Mouse (Mus musculus): ENCODE measurements around the gene Fgfr2. TPM values are rescaled to one million over a fixed set of nuclear protein-coding genes. Genes with fewer than 3 reads are reported as not detected.

Gene Fgfr2
- polyA plus RNA-seq, 1 experiment from 2014 or later, result 93.4 TPM

DNA sequence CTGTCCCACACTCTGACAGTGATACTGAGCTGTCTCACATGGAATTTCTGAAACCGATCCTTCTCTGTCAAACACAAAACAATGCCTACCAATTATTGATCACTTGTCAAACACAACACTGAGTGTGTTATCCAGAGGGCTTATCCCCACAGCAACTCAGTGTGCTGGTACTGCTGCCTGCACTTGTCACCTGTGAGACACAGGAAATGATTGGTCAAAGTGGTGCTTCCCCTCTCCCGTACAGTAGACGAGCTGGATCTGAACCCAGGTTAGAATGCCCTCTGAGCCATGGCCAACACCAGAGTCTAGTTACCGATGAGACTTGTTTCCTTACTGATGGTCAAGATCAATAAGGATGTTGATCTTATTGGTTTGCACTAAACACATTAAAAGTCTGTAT lies 2321.3 kb downstream of the Fgfr2 start:
- WGBS, result 84% methylated on average over 4 of the region's 4 CpGs
- H3K4me3 ChIP-seq (replicated peaks; ENCODE audit: low read length), result no peak overlapping the region

GRCm38 (mm10) chr7:130800681-130801080 lies 2322.5 kb downstream of the Fgfr2 start:
- Histone ChIP-seq H3K27me3 (ENCODE audit: control insufficient read depth, insufficient read depth, low read length) (no peaks in the 10 kb centered on the region), H3K36me3 (ENCODE audit: control insufficient read depth, insufficient read depth, low read length) (no peaks in the 10 kb centered on the region), H3K9me3 (replicated peaks; ENCODE audit: control insufficient read depth, low read length) (no peaks in the 10 kb centered on the region), H3K4me1 (ENCODE audit: control insufficient read depth, insufficient read depth, low read length) (0 out of 2 replicates have a peak, but pooled peaks cover 5% of the 10 kb centered on the region), H3K9ac (ENCODE audit: low read length) (no peak overlapping the region), H3K4me3 (replicated peaks; ENCODE audit: low read length) (no peak overlapping the region), H3K27ac (ENCODE audit: low read length) (peak overlapping the region; percentile 12; the same call in 1 of the 2 replicates), H3K4me2 (ENCODE audit: low read depth, low read length) (no peak overlapping the region)
- ATAC-seq (ENCODE audit: insufficient read depth, low FRiP score), result no peak
- 32% methylated on average over 4 of the region's 4 CpGs for WGBS

More for the DNA sequence above, 2321.3 kb downstream of the Fgfr2 start:
- Histone ChIP-seq H3K9ac (ENCODE audit: low read length) (no peak overlapping the region), H3K9me3 (replicated peaks; ENCODE audit: control insufficient read depth, low read length) (no peaks in the 10 kb centered on the region), H3K27me3 (ENCODE audit: control insufficient read depth, insufficient read depth, low read length) (no peaks in the 10 kb centered on the region), H3K4me2 (ENCODE audit: low read depth, low read length) (no peak overlapping the region), H3K27ac (ENCODE audit: low read length) (no peak overlapping the region), H3K4me1 (ENCODE audit: control insufficient read depth, insufficient read depth, low read length) (0 out of 2 replicates have a peak, but pooled peaks cover 5% of the 10 kb centered on the region), H3K36me3 (ENCODE audit: control insufficient read depth, insufficient read depth, low read length) (no peaks in the 10 kb centered on the region)
- no peak for ATAC-seq (ENCODE audit: insufficient read depth, low FRiP score)

DNA sequence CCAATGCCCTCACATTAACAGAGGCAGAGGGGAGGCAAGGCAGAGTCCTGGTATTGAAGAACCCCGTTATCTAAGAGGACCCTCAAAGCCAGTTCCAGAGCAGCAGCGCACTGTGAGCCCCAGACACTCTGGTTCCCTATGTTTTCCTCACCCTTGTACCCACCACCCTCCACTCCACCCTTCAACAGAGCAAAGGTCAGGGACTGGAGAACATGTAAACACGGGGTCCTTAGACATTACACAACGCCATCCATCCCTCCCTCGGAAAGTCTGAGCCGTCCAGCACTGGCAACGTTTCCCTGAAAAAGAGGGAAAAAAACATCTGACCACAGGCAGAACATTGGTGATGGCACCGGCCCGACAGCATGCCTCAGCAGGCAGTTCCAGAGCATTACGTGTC lies 2323.7 kb downstream of the Fgfr2 start:
- no peak for ATAC-seq (ENCODE audit: insufficient read depth, low FRiP score)
- WGBS, result 62% methylated on average over 10 of the region's 10 CpGs

GRCm38 (mm10) chr7:130797524-130797923 lies 2325.6 kb downstream of the Fgfr2 start:
- Histone ChIP-seq H3K4me1 (ENCODE audit: control insufficient read depth, insufficient read depth, low read length) (0 out of 2 replicates have a peak, but pooled peaks cover 5% of the 10 kb centered on the region), H3K9me3 (replicated peaks; ENCODE audit: control insufficient read depth, low read length) (no peaks in the 10 kb centered on the region), H3K4me3 (replicated peaks; ENCODE audit: low read length) (no peak overlapping the region), H3K36me3 (ENCODE audit: control insufficient read depth, insufficient read depth, low read length) (no peaks in the 10 kb centered on the region), H3K9ac (ENCODE audit: low read length) (no peak overlapping the region), H3K27ac (ENCODE audit: low read length) (no peak overlapping the region), H3K4me2 (ENCODE audit: low read depth, low read length) (no peak overlapping the region), H3K27me3 (ENCODE audit: control insufficient read depth, insufficient read depth, low read length) (no peaks in the 10 kb centered on the region)
- no peak for ATAC-seq (ENCODE audit: insufficient read depth, low FRiP score)
- 90% methylated on average over 6 of the region's 6 CpGs for WGBS

More for the DNA sequence above, 2323.7 kb downstream of the Fgfr2 start:
- H3K27ac ChIP-seq (ENCODE audit: low read length), result no peak overlapping the region
- no peaks in the 10 kb centered on the region for H3K9me3 ChIP-seq (replicated peaks; ENCODE audit: control insufficient read depth, low read length)
- no peak overlapping the region for H3K4me3 ChIP-seq (replicated peaks; ENCODE audit: low read length)
- H3K36me3 ChIP-seq (ENCODE audit: control insufficient read depth, insufficient read depth, low read length), result no peaks in the 10 kb centered on the region
- H3K9ac ChIP-seq (ENCODE audit: low read length), result no peak overlapping the region
- no peak overlapping the region for H3K4me2 ChIP-seq (ENCODE audit: low read depth, low read length)
- H3K27me3 ChIP-seq (ENCODE audit: control insufficient read depth, insufficient read depth, low read length), result no peaks in the 10 kb centered on the region
- 0 out of 2 replicates have a peak, but pooled peaks cover 5% of the 10 kb centered on the region for H3K4me1 ChIP-seq (ENCODE audit: control insufficient read depth, insufficient read depth, low read length)

GRCm38 (mm10) chr7:130796786-130797185 lies 2326.4 kb downstream of the Fgfr2 start:
- H3K27me3 ChIP-seq (ENCODE audit: control insufficient read depth, insufficient read depth, low read length), result no peaks in the 10 kb centered on the region
- no peak overlapping the region for H3K9ac ChIP-seq (ENCODE audit: low read length)
- ATAC-seq (ENCODE audit: insufficient read depth, low FRiP score), result no peak
- no peak overlapping the region for H3K4me2 ChIP-seq (ENCODE audit: low read depth, low read length)
- 0 out of 2 replicates have a peak, but pooled peaks cover 5% of the 10 kb centered on the region for H3K4me1 ChIP-seq (ENCODE audit: control insufficient read depth, insufficient read depth, low read length)
- no peaks in the 10 kb centered on the region for H3K36me3 ChIP-seq (ENCODE audit: control insufficient read depth, insufficient read depth, low read length)
- 73% methylated on average over 8 of the region's 8 CpGs for WGBS
- H3K27ac ChIP-seq (ENCODE audit: low read length), result no peak overlapping the region
- no peak overlapping the region for H3K4me3 ChIP-seq (replicated peaks; ENCODE audit: low read length)
- no peaks in the 10 kb centered on the region for H3K9me3 ChIP-seq (replicated peaks; ENCODE audit: control insufficient read depth, low read length)

GRCm38 (mm10) chr7:130793671-130794070 lies 2329.5 kb downstream of the Fgfr2 start:
- H3K4me3 ChIP-seq (replicated peaks; ENCODE audit: low read length), result no peak overlapping the region
- no peaks in the 10 kb centered on the region for H3K4me1 ChIP-seq (ENCODE audit: control insufficient read depth, insufficient read depth, low read length)
- H3K9me3 ChIP-seq (replicated peaks; ENCODE audit: control insufficient read depth, low read length), result no peaks in the 10 kb centered on the region
- no peak for ATAC-seq (ENCODE audit: insufficient read depth, low FRiP score)
- H3K27ac ChIP-seq (ENCODE audit: low read length), result no peak overlapping the region
- no peak overlapping the region for H3K4me2 ChIP-seq (ENCODE audit: low read depth, low read length)
- H3K36me3 ChIP-seq (ENCODE audit: control insufficient read depth, insufficient read depth, low read length), result no peaks in the 10 kb centered on the region
- no peak overlapping the region for H3K9ac ChIP-seq (ENCODE audit: low read length)
- 80% methylated on average over 9 of the region's 9 CpGs for WGBS
- no peaks in the 10 kb centered on the region for H3K27me3 ChIP-seq (ENCODE audit: control insufficient read depth, insufficient read depth, low read length)

GRCm38 (mm10) chr7:130789456-130789855 lies 2333.7 kb downstream of the Fgfr2 start:
- Histone ChIP-seq H3K36me3 (ENCODE audit: control insufficient read depth, insufficient read depth, low read length) (no peaks in the 10 kb centered on the region), H3K27ac (ENCODE audit: low read length) (no peak overlapping the region)

DNA sequence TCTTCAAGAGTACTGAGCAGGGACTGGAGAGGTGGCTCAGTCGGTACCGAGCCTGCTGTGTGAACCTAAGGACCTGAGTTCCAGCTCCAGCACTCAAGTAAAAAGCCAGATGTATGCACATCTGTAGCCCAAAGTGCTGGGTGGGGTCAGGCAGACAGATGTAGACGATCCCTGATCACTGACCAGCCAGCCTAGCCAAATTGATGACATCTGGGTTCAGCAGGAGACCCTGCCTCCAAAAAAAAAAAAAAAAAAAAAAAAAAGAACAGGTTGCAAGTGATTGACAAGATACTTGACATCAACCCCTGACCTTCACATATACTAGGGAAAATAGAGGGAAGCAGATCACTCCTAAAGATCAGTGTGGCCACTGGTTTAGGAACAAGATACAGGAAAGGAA lies 2334.2 kb downstream of the Fgfr2 start:
- Histone ChIP-seq H3K4me2 (ENCODE audit: low read depth, low read length) (no peak overlapping the region), H3K9me3 (replicated peaks; ENCODE audit: control insufficient read depth, low read length) (no peaks in the 10 kb centered on the region), H3K4me3 (replicated peaks; ENCODE audit: low read length) (no peak overlapping the region), H3K27ac (ENCODE audit: low read length) (no peak overlapping the region), H3K4me1 (ENCODE audit: control insufficient read depth, insufficient read depth, low read length) (0 out of 2 replicates have a peak, but pooled peaks cover 6% of the 10 kb centered on the region), H3K9ac (ENCODE audit: low read length) (no peak overlapping the region), H3K36me3 (ENCODE audit: control insufficient read depth, insufficient read depth, low read length) (no peaks in the 10 kb centered on the region), H3K27me3 (ENCODE audit: control insufficient read depth, insufficient read depth, low read length) (no peaks in the 10 kb centered on the region)
- WGBS, result 86% methylated on average over 3 of the region's 3 CpGs
- ATAC-seq (ENCODE audit: insufficient read depth, low FRiP score), result no peak

More at GRCm38 (mm10) chr7:130789456-130789855, 2333.7 kb downstream of the Fgfr2 start:
- no peaks in the 10 kb centered on the region for H3K9me3 ChIP-seq (replicated peaks; ENCODE audit: control insufficient read depth, low read length)
- H3K9ac ChIP-seq (ENCODE audit: low read length), result no peak overlapping the region
- no peaks in the 10 kb centered on the region for H3K27me3 ChIP-seq (ENCODE audit: control insufficient read depth, insufficient read depth, low read length)
- no peak overlapping the region for H3K4me2 ChIP-seq (ENCODE audit: low read depth, low read length)
- H3K4me1 ChIP-seq (ENCODE audit: control insufficient read depth, insufficient read depth, low read length), result 0 out of 2 replicates have a peak, but pooled peaks cover 6% of the 10 kb centered on the region
- no peak overlapping the region for H3K4me3 ChIP-seq (replicated peaks; ENCODE audit: low read length)
- no peak for ATAC-seq (ENCODE audit: insufficient read depth, low FRiP score)
- 79% methylated on average over 7 of the region's 7 CpGs for WGBS

GRCm38 (mm10) chr7:130787537-130787936 lies 2335.6 kb downstream of the Fgfr2 start:
- no peak overlapping the region for H3K4me3 ChIP-seq (replicated peaks; ENCODE audit: low read length)
- 0 out of 2 replicates have a peak, but pooled peaks cover 6% of the 10 kb centered on the region for H3K4me1 ChIP-seq (ENCODE audit: control insufficient read depth, insufficient read depth, low read length)
- WGBS, result 78% methylated on average over 4 of the region's 4 CpGs
- no peaks in the 10 kb centered on the region for H3K9me3 ChIP-seq (replicated peaks; ENCODE audit: control insufficient read depth, low read length)
- H3K27ac ChIP-seq (ENCODE audit: low read length), result no peak overlapping the region
- no peak overlapping the region for H3K9ac ChIP-seq (ENCODE audit: low read length)
- H3K36me3 ChIP-seq (ENCODE audit: control insufficient read depth, insufficient read depth, low read length), result no peaks in the 10 kb centered on the region
- no peaks in the 10 kb centered on the region for H3K27me3 ChIP-seq (ENCODE audit: control insufficient read depth, insufficient read depth, low read length)
- no peak for ATAC-seq (ENCODE audit: insufficient read depth, low FRiP score)
- no peak overlapping the region for H3K4me2 ChIP-seq (ENCODE audit: low read depth, low read length)

All from stomach, embryonic 16.5 days (tissue).